Mouse (Mus musculus) T-cell, adult 2 months (primary cell): ENCODE data around the gene Tbx1.

Experiments used
- DNase-seq: peaks from one replicate; pipeline ENCODE4 v3.0.0; 2022; ENCODE audit warnings: low spot score

Tbx1 gene

GRCm38 (mm10) chr16:18587847-18588737 lies 2.4 kb downstream of the Tbx1 start:
- DNase-seq: no peak

- DNase-seq: no peak
These were observed 3.4 kb downstream of the Tbx1 start for GRCm38 (mm10) chr16:18586906-18587546.

- DNase-seq: no peak
These were observed 4.2 kb downstream of the Tbx1 start for GRCm38 (mm10) chr16:18586076-18586905.

DNA sequence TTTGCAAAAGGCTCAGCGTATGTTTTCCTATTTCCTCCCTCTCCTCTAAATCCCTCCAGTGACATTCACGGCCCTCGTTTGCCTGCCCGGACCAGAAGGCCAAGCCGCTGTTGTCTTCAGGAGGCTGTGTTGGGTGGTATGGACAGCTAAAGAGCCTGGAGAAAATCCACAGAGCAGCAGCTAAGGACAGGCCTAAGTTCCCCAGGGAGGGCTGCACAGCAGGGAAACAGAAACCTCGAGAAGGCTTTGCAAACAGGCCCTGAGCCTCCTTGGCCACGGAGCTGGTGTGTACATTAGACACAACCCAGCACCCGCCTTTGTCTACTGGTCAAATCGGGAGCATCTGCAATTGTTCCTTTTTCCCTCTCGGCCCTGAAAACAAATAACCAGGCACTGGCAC lies 4.8 kb downstream of the Tbx1 start:
- DNase-seq: no peak

- no peak for DNase-seq
These were observed 5.5 kb downstream of the Tbx1 start for GRCm38 (mm10) chr16:18584901-18585510.

DNA sequence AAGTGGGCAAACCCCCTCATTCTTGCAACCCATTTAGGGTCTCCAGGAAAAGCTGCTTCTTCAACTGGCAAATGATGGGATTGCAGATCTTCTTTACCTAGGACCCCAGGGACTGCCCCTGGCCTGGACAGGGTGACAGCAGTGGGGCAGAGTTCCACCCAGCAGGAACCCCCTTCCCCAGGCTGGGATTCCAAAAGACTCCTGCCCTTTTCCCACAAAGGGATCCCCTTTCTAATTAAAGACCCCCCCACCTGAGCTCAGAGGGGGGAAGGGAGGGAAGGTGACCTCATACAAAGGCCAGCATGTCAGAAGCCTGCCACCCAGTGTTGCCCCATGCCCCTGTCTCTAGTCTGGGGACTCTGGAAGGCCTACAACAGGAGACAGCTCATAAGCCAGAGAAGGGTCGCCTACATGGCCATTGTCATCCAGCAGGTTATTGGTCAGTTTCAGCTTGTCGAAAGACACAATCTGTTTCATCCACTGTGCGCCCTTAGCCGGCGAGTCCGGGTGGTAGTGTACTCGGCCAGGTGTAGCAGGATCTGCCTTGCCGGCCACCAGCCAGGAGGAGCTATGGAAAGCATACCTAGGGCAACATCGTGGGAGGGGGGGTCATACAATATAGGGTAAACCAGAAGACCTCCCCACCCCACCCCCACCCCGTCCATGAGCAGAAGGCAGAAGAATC lies 6.7 kb downstream of the Tbx1 start:
- no peak for DNase-seq

DNA sequence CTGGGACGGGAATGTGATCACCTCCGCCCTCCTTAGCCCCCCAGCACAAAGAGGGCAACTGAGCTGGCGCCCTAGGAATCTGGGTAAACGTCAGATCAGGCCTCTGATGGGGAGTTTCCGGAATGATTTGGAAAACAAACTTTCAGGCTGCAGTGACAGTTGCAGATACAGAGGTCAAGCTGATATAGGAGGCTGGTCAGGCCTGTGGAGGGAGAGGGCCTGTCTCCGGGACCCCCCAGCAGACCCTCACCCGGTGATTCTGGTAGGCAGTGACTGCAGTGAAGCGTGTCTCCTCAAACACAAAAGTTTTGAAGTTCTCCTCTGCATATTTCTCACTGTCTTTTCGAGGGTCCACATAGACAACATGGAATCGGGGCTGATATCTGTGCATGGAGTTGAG lies 7.3 kb downstream of the Tbx1 start:
- DNase-seq: no peak

DNA sequence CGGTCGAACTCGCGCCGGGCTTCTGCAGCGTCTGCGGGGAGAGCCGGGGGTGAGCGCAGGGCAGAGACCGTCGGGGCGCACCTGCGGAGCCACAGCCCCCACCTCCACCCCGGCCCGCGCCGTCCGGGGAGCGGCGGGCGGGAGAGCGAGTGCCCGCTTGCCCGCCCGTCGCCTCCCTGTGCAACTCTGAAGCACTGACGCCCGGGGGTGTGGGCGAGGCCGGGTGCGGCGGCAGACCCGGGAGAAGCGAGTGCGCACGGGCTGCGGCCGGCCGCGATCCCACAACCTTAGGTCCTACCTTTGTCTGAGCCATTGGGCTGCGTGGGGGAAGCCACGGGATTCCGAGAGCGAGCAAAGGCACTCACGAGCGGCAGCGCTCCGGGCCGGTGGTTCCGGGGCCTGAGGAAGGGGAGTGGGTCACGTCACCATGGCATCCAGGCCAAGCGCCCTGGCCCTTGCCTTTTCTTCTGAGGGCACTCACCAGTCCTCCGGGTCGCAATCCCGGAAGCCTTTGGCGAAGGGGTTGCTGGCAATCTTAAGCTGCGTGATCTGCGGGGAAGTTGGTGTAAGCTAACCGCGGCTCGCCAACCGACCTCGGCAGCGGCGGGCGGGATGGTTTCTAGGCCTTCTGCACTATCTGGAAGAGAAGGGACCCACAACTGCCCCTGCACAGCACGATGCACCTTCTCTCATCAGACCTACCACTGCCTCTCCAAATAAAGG lies 7.9 kb downstream of the Tbx1 start:
- no peak for DNase-seq

DNA sequence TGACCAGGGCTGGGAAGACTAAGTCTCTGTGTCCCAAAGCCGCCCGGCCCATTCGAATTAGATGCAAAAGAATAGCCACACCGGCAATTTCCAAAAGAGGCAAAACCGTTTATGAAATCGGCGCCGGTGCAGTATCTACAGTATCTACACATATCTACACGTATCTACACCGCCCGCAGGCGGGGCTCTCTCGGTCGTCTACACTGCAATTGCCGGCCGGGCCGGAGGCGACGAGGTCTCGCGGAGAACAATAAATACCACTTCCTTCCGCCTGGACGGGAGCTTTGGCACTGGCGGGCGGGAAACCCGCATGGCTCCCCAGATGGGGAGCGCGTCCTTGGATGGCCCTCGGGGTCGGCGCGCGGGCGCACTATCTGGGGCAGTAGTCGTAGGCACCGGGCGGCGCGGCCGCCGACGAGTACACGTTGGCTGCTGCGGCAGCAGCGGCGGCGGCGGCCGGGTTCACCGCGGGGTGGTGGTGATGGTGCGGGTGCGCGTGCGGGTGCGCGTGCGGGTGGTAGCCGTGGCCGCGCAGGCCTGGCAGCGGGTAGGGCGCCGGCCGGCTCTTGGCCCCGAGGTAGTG lies 8.8 kb downstream of the Tbx1 start:
- DNase-seq: no peak

DNA sequence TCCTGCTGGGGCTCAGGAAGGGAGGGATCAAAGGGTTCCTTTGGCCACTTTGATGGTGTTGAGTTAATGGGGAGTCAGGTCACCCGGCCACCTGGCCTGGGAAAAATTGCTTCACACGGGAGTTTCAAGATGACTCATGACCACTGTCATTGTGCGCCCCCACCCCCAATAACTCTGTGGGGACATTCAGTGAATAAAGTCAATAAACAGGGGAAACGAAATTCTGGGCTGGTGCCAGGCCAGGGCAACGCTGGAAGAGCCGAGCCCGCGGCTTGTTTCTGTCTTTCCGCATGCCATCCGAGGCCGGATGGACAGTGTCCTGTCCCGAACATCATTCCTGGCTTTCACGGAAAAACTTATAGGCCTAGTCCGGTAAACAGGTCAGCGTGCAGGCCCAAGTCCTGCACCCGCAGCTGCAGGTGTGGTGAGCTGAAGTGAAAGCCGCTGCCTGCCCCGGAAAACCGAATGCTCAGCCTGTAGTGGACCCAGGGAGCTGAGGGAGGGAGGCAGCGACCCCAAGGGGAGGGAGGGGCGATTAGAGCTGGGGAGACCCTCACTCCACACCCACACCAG lies 9.3 kb downstream of the Tbx1 start:
- no peak for DNase-seq

DNA sequence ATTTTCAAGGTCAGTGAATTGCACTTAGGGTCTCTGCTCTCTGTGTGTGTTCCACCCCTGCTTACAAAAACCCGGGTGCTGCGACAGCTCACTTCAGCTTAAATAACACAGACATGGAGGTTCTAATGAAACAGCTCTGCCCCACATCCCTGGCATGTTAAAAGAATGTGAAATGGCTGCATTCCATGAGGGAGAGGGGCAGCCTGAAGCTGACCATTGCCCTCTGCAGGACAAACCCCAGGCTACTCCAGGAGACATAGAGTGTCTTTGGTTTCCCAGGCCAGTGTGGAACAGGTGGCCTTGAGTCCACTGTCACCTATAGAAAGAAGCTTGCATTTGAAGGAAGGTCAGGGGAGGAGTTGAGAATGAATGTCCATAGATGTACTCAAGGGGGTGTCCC lies 10.1 kb downstream of the Tbx1 start:
- DNase-seq: no peak

DNA sequence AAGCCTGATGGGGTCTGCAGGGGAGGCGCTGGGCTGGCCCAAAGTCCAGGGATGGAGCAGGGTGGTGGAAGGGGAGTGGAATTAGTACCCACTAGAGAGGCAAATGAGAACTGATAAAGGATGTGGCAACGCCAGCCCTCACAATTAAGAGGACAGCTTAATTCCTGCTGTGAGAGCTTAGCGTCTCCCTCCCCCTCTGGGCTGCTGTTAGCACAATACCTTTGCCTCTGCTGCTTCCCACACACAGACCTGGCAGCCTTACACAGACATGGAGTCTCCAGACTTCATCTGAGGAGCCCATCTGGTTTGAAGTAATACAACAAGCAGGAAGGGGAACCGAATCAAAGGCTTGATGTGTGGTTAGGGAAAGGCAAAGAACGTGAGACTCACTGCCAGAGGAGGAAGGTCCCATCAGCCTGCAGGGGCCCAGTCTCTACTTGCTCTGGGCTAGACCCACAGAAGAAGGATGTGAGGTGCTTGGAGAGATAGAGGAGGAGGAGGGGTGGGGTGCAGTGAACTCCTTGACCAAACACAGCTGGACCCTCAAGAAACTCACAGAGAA lies 12.8 kb downstream of the Tbx1 start:
- no peak for DNase-seq

- no peak for DNase-seq
These were observed 13.4 kb downstream of the Tbx1 start for GRCm38 (mm10) chr16:18577071-18577470.

GRCm38 (mm10) chr16:18574196-18574595 lies 16.3 kb downstream of the Tbx1 start:
- DNase-seq: no peak

DNA sequence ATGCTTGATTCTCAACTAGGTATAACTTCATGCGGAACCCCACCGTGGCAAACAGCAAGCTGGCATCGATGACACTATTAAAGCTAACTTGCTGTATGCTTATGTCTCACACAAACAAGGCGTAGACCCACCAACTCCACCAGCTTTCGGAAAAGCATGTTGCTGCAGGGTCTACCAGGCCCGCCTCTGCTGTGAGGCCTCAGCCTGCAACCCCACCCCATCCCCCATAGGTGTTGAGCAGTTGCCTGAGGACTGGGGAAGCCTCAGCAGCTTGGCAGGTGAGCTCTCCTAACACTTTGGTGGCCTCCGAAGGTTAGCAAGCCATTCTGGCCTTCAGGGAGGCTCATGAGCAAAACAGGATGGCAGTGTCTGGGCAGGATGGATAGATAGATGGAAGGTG lies 21.9 kb downstream of the Tbx1 start:
- DNase-seq: no peak

GRCm38 (mm10) chr16:18564472-18564871 lies 26.0 kb downstream of the Tbx1 start:
- DNase-seq: no peak

DNA sequence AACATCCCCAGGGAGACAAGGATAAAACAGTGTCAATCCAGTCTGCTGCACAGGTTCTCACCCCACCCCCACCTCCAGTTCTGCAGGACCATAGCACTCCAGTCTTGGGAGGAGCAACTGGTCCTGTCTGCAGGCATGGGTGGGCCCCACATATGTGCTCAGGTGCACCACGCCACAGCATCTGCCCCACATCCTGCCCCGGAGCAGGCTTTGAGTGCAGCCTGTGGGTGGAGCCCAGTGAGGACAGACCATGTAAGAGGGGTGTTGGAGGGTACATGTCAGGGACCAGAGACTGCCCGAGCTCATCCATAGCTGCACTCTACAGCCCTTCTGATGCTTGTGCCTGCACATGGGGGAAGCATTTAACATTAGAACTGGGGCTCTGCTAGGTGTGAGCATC lies 34.0 kb downstream of the Tbx1 start:
- DNase-seq: peak; percentile 12

GRCm38 (mm10) chr16:18555235-18555935 lies 35.1 kb downstream of the Tbx1 start:
- DNase-seq: no peak

DNA sequence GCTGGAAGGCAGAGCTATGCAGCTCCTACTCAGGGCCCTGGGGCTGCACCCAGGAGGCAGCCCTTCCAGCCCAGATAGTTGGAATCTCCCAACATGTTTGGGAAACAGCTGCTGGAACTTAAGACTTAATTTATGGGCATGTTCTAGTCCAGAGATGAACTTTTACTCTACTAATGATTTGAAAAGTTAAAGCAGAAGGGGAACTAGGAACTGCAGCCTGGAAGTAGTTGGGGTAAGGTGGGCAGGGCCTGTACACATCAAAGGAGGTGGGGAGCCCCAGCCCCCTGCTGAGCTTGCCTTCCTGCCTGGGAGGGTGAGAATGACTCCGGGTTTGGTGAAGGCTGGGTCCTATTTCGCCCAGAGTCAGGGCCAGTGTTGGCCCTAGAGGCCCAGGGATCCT lies 35.8 kb downstream of the Tbx1 start:
- no peak for DNase-seq
